Mouse (Mus musculus) gastrocnemius, postnatal 10 days (tissue): ENCODE data around the gene Gm4302. TPM values are rescaled to one million over a fixed set of nuclear protein-coding genes. Genes with fewer than 3 reads are reported as not detected.
"Not testable (repeated sequence)": the region's sequence is repeated elsewhere in the genome, so short reads cannot be mapped to it uniquely, and the experiment has no call there.

Source experiments
- DNase-seq: peaks from one replicate; pipeline ENCODE4 v3.0.0; 2021; ENCODE audit warnings: mixed read lengths
- long read RNA-seq, 2 experiments: library from polyadenylated mRNA; stranded (forward); transcript quantifications; one replicate each; pipeline ENCODE4 v2.0.0; 2021
- total RNA-seq, 2 experiments: library from RNA; stranded (reverse); gene quantifications; 2 replicates each; pipeline ENCODE4 v1.2.3; 2021

Gm4302 gene
- total RNA-seq = not detected
- long read RNA-seq, experiment 1 = 0 reads
- long read RNA-seq, experiment 2 = 0 reads

DNA sequence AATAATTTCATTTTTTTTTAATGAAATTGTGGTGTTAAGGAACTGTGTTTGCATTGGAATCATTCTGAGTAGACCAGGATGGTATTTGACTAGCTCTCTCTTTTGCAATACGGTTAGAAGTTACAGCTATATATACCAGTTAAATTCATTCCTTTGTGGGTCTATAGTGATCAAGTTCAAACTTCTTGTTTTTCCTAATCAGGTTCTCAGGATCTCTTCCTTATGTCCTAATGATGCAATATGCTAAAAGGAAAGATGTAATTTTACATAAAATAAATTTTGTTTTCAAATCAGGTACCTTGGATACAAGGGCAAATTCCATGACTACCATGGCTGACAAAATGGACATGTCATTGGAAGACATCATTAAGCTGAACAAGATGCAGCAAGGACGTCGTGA lies at the start of gene Gm4302:
Gm4302 (plus strand) TSS at position 301 of the 400 bp plus-strand sequence.
- not testable (repeated sequence) for DNase-seq

DNA sequence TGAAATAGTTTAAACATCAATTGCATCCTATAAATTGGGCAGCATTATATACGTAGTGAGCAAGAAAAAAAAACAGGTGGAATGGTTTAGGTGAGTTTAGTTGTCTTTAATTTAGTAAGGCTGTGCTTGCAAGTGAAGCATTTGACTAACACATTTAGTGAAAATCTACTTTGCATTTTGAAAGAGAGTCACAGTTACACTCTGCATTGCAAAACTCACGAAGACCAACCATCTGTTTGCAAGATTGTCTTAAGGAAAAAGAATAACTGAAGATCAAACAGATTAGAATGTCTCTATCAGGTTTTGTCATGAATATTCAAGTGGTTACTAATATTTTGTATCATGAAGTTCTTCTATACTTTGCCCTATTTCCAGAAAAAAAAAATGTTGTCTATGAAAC lies 44.5 kb upstream of the Gm4302 start:
- DNase-seq = no peak

DNA sequence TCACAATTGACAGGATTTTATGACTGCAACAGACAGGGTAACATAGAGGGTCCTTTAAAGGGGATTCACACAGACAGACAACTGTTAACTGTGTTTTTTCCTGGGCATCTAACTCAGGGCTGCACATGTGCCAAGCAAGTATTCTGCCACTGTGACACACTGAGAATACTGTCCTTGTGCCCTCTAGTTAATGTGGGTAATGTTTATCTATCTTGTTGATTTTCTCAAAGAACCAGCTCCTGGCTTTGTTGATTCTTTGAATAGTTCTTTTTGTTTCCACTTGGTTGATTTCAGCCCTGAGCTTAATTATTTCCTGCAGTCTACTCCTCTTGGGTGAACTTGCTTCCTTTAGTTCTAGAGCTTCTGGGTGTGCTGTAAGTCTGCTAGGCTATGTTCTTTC lies 40.5 kb upstream of the Gm4302 start:
- DNase-seq = not testable (repeated sequence)

DNA sequence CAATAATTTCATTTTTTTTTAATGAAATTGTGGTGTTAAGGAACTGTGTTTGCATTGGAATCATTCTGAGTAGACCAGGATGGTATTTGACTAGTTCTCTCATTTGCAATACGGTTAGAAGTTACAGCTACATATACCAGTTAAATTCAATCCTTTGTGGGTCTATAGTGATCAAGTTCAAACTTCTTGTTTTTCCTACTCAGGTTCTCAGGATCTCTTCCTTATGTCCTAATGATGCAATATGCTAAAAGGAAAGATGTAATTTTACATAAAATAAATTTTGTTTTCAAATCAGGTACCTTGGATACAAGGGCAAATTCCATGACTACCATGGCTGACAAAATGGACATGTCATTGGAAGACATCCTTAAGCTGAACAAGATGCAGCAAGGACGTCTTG lies 5.3 kb upstream of the Gm4302 start, which contains the start of gene Gm4301:
Gm4301 (plus strand) TSS at position 301 of the 400 bp plus-strand sequence.
- not testable (repeated sequence) for DNase-seq

DNA sequence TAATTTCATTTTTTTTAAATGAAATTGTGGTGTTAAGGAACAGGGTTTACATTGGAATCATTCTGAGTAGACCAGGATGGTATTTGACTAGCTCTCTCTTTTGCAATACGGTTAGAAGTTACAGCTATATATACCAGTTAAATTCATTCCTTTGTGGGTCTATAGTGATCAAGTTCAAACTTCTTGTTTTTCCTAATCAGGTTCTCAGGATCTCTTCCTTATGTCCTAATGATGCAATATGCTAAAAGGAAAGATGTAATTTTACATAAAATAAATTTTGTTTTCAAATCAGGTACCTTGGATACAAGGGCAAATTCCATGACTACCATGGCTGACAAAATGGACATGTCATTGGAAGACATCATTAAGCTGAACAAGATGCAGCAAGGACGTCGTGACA lies 5.0 kb downstream of the Gm4302 start, which contains the start of gene Gm4303:
Gm4303 (plus strand) TSS at position 301 of the 400 bp plus-strand sequence.
- not testable (repeated sequence) for DNase-seq

DNA sequence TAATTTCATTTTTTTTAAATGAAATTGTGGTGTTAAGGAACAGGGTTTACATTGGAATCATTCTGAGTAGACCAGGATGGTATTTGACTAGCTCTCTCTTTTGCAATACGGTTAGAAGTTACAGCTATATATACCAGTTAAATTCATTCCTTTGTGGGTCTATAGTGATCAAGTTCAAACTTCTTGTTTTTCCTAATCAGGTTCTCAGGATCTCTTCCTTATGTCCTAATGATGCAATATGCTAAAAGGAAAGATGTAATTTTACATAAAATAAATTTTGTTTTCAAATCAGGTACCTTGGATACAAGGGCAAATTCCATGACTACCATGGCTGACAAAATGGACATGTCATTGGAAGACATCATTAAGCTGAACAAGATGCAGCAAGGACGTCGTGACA lies 10.2 kb downstream of the Gm4302 start, which contains the start of gene Gm4305:
Gm4305 (plus strand) TSS at position 301 of the 400 bp plus-strand sequence.
- DNase-seq = not testable (repeated sequence)

DNA sequence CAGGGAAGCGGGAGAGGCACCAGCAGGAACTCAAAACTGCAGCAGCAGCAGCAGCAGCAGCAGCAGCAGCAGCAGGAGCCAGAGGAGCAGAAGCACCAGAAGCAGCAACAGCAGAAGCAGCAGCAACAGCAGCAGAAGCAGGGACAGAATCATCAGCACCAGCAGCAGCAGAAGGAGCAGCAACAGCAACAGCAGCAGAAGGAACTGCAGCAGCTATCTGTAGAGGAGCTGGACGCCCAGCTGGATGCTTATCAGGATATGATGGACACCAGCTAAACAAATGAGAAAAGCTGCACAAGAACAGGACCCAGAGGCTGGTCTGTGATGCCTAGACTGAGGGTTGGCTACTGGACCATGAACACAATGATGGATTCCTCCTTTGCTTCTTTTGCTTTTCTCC lies 16.2 kb downstream of the Gm4302 start:
- DNase-seq = peak; percentile 5

DNA sequence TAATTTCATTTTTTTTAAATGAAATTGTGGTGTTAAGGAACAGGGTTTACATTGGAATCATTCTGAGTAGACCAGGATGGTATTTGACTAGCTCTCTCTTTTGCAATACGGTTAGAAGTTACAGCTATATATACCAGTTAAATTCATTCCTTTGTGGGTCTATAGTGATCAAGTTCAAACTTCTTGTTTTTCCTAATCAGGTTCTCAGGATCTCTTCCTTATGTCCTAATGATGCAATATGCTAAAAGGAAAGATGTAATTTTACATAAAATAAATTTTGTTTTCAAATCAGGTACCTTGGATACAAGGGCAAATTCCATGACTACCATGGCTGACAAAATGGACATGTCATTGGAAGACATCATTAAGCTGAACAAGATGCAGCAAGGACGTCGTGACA lies 20.4 kb downstream of the Gm4302 start, which contains the start of gene Gm4307:
Gm4307 (plus strand) TSS at position 301 of the 400 bp plus-strand sequence.
- DNase-seq = not testable (repeated sequence)

DNA sequence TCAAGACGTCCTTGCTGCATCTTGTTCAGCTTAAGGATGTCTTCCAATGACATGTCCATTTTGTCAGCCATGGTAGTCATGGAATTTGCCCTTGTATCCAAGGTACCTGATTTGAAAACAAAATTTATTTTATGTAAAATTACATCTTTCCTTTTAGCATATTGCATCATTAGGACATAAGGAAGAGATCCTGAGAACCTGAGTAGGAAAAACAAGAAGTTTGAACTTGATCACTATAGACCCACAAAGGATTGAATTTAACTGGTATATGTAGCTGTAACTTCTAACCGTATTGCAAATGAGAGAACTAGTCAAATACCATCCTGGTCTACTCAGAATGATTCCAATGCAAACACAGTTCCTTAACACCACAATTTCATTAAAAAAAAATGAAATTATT lies 41.8 kb downstream of the Gm4302 start, which contains the start of gene Gm4312:
Gm4312 (minus strand) TSS at position 101 of the 400 bp plus-strand sequence.
- not testable (repeated sequence) for DNase-seq

Other genes starting within 250 kb of the Gm4302 start
- not detected for gene Gm4301, start 5.2 kb upstream of the Gm4302 start, total RNA-seq
- not detected for gene Gm4303, start 5.1 kb downstream of the Gm4302 start, total RNA-seq
- not detected for gene Gm4305, start 10.3 kb downstream of the Gm4302 start, total RNA-seq
- not detected for gene Gm4307, start 20.5 kb downstream of the Gm4302 start, total RNA-seq
- gene Gm4312, start 41.7 kb downstream of the Gm4302 start, total RNA-seq = not detected
- 10 to 100 TPM in 1 of 2 experiments, 1 to 10 TPM in 1; 9.6 to 12.1 TPM for gene Tmtc3, start 146.5 kb downstream of the Gm4302 start, total RNA-seq
- 1 to 10 TPM; 2.4 to 3.5 TPM for gene Cep290, start 146.7 kb downstream of the Gm4302 start, total RNA-seq
- gene 4930430F08Rik, start 249.6 kb downstream of the Gm4302 start, total RNA-seq = 1 to 10 TPM; 7.9 to 8.4 TPM
- not detected for gene 1700017N19Rik, start 249.6 kb downstream of the Gm4302 start, total RNA-seq